Mouse (Mus musculus) embryonic facial prominence, embryonic 12.5 days (tissue): Measurements from ENCODE around the gene Fam166b. TPM values are rescaled to one million over a fixed set of nuclear protein-coding genes. Genes with fewer than 3 reads are reported as not detected.

Experiments
- ATAC-seq: fragments of 200-750 bp; cut with Nextera tagmentation; 2 replicates; pipeline ENCODE4 v1.8.0; 2017; ENCODE audit not compliant: insufficient number of reproducible peaks, insufficient read depth, low FRiP score, low TSS enrichment
- H3K27ac ChIP-seq: fragments of 300-500 bp; sonication (generic); 2 replicates; pipeline ENCODE4 v1.5.1; 2016; ENCODE audit warnings: mild to moderate bottlenecking
- H3K27me3 ChIP-seq: fragments of 300-500 bp; sonication (generic); 2 replicates; pipeline ENCODE4 v1.6.1; 2016; ENCODE audit warnings: mild to moderate bottlenecking, moderate library complexity
- H3K36me3 ChIP-seq: fragments of 300-500 bp; sonication (generic); 2 replicates; pipeline ENCODE4 v1.6.1; 2016; ENCODE audit warnings: mild to moderate bottlenecking
- H3K4me1 ChIP-seq: fragments of 300-500 bp; sonication (generic); 2 replicates; pipeline ENCODE4 v1.6.1; 2016
- H3K4me2 ChIP-seq: fragments of 300-500 bp; sonication (generic); replicated peaks from 2 replicates; pipeline ENCODE4 v1.6.1; 2016; ENCODE audit warnings: mild to moderate bottlenecking, moderate library complexity
- H3K4me3 ChIP-seq: fragments of 300-500 bp; sonication (generic); 2 replicates; pipeline ENCODE4 v1.5.1; 2016; ENCODE audit warnings: mild to moderate bottlenecking
- H3K9ac ChIP-seq: fragments of 300-500 bp; sonication (generic); 2 replicates; pipeline ENCODE4 v1.6.1; 2016; ENCODE audit warnings: mild to moderate bottlenecking, moderate library complexity
- H3K9me3 ChIP-seq: fragments of 300-500 bp; sonication (generic); 2 replicates; pipeline ENCODE4 v1.6.1; 2016; ENCODE audit warnings: mild to moderate bottlenecking, moderate library complexity
- WGBS: fragments of 180-500 bp; shearing (Covaris S2); methylation state at CpG from one replicate; pipeline ENCODE4 v1.1.7; 2016; 5-methylcytosine and 5-hydroxymethylcytosine counted together
- polyA plus RNA-seq: library from polyadenylated mRNA; unstranded; fragments of >200 nt; fragmentation: Nextera tagmentation; extraction: Ambion mirVana; gene quantifications from 2 replicates; pipeline ENCODE4 v1.2.1, GENCODE M21; 2016

Gene Fam166b
- polyA plus RNA-seq, 1 experiment from 2014 or later = 0.27 TPM

DNA sequence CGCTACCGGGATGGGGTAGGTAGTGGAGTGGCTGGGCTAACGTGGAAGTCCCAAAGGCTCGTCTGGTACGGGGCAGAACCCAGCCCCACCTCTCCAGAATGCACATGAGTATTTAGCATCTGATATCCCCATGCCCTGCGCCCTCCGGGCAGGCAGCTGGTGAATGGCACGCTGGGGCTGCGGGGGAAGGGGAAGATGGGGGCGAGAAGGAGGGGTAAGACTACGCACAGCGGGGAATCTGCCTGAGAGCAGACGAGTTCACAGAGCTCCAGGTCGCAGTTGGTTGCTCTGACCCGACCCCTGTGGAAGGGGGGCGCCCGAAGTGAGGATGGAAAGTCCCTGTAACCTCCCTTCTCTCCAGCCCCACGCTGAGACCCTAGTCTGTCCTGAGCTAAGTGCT is 24.5 kb upstream of the Fam166b start:
- H3K36me3 ChIP-seq = no peaks in the 10 kb centered on the region
- H3K4me3 ChIP-seq = peak overlapping the region; percentile 25
- H3K27me3 ChIP-seq = peaks cover 31% of the 10 kb centered on the region
- peak overlapping the region; percentile 9; the same call in 1 of the 2 replicates for H3K9ac ChIP-seq
- no peak overlapping the region for H3K27ac ChIP-seq
- peak overlapping the region; percentile 55 for H3K4me2 ChIP-seq
- WGBS = under 1% methylated on average over 18 of the region's 18 CpGs
- H3K4me1 ChIP-seq = peaks cover 12% of the 10 kb centered on the region
- H3K9me3 ChIP-seq = no peaks in the 10 kb centered on the region
- no peak for ATAC-seq

DNA sequence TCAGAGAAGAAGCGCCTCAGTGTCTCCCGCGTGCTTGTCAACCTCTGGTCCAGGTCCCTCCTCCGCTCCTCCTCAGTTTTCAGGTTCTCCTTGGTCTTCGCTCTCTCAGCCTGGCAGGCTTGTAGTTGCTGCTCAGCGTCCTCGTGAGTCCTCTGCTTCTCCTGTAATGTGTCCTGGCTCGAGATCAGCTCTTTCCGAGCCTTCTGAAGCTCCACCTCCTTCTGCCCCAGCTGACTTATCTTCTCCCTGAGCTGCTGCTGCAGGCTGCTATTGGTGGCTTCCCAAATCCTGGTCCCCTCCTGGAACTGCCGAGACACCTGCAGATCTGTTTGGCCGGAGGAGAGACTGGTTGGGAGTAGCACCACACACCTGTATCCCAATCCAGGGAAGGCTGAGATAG is 23.4 kb upstream of the Fam166b start:
- Histone ChIP-seq H3K36me3 (peaks cover 9% of the 10 kb centered on the region), H3K4me1 (peaks cover 12% of the 10 kb centered on the region), H3K4me3 (no peak overlapping the region), H3K9me3 (no peaks in the 10 kb centered on the region), H3K27ac (no peak overlapping the region), H3K27me3 (peaks cover 31% of the 10 kb centered on the region), H3K4me2 (no peak overlapping the region), H3K9ac (no peak overlapping the region)
- WGBS = 56% methylated on average over 11 of the region's 11 CpGs
- ATAC-seq = no peak

DNA sequence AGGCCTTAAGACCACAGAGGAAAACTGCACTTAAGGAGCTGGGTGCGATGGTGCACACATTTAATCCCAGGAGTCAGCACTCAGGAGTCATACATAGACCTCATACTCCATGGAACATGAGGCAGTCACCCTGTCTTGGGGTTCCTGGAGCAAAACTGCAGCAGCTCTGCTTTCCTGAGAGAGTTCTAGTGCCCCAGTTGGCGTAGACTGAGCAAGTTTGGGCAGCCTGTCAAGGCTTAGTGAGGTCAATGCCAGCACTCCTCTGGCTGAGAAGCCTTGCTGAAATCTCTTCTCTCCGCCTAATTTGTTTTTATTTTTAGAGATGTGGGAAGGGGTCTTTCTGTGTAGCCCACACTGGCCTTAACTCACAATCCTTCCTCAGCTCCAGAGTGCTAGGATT is 19.6 kb upstream of the Fam166b start:
- ATAC-seq = no peak
- Histone ChIP-seq H3K27ac (no peak overlapping the region), H3K4me3 (no peak overlapping the region), H3K9ac (no peak overlapping the region), H3K4me2 (no peak overlapping the region), H3K4me1 (peaks cover 16% of the 10 kb centered on the region), H3K9me3 (no peaks in the 10 kb centered on the region), H3K27me3 (peaks cover 13% of the 10 kb centered on the region), H3K36me3 (peaks cover 35% of the 10 kb centered on the region)
- 88% methylated on average over 3 of the region's 3 CpGs for WGBS

DNA sequence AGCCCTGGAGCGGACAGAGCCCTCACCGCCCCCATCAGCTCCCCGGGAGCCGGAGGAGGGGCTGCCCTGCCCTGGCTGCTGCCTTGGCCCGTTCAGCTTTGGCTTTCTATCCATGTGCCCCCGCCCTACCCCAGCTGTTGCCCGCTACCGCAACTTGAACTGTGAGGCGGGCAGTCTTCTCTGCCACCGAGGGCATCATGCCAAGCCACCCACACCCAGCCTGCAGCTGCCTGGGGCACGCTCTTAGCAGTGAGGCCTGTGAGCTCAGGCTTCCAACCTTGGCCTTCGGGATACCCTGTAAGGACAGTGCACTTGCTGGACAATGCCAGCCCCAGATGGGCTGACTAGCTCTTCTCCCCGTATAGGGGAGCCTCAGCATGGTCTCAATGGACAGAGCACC is 18.3 kb upstream of the Fam166b start:
- Histone ChIP-seq H3K9ac (no peak overlapping the region), H3K4me2 (no peak overlapping the region), H3K27me3 (no peaks in the 10 kb centered on the region; the same call in 1 of the 2 replicates), H3K4me3 (no peak overlapping the region), H3K4me1 (peaks cover 10% of the 10 kb centered on the region), H3K27ac (no peak overlapping the region), H3K36me3 (peaks cover 35% of the 10 kb centered on the region), H3K9me3 (no peaks in the 10 kb centered on the region)
- ATAC-seq = no peak
- WGBS = 88% methylated on average over 13 of the region's 13 CpGs

DNA sequence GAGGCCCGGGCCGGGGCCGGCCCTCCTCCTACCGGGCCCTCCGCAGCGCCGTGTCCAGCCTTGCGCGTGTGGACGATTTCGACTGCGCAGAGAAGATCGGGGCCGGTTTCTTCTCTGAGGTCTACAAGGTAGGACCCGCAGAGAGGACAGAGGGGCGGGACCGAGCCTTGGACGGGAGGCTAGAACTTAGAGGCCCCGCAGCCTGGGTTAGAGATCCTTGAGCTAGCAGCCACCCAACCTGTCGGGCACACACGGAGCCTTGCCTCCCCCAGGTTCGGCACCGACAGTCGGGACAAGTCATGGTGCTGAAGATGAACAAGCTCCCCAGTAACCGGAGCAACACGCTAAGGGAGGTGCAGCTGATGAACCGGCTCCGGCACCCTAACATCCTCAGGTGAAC is 14.6 kb upstream of the Fam166b start:
- H3K9ac ChIP-seq = peak overlapping the region; percentile 99
- H3K9me3 ChIP-seq = no peaks in the 10 kb centered on the region
- H3K4me3 ChIP-seq = peak overlapping the region; percentile 96
- no peaks in the 10 kb centered on the region for H3K27me3 ChIP-seq
- peaks cover 10% of the 10 kb centered on the region for H3K4me1 ChIP-seq
- peak overlapping the region; percentile 90 for H3K4me2 ChIP-seq
- WGBS = 1% methylated on average over 28 of the region's 28 CpGs
- no peak; the same call in 1 of the 2 replicates for ATAC-seq
- H3K36me3 ChIP-seq = peaks cover 35% of the 10 kb centered on the region
- peak overlapping the region; percentile 91 for H3K27ac ChIP-seq

DNA sequence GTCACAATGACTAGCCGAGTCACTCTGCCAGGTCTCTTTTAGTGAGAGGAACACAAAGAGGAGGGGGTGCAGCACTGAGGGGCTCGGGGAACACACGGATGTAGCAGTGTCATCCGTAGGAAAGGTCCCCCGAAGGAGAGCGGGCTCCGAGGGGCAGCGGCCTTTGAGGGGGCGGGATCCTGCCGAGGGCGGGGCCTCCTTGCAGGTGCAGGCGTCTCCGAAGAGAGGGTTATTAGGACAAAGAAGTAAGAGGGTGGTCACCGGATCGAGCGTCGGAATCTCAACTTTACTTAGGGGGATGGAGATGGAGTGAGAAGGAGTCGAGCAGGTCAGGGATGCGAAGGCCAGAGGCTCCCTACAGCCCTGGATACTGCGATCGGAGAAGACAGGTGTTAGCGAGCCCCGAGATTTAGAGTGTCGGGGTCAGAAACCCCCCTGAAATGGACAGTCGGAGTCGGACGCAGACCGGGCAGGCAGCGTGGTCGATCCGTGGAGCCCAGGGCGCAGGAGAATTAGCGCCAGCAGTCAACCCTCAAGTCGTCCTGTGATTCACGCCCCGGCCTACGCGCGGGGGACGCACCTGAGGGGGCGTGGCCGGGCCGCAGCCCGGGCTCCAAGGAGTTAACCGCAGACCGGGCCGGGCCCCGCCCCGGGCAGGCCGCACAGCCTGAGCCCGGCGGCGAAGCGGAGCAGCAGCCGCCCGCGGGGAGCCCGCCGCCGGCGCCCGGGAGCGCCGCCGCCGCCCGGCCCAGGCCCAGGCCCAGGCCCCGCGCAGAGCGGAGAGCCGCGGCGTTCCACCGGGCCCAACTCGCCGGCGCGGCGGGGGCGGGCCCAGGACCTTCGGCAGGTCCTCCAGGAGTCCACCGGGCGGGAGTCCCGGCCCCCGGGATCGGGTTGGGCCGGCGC is 13.8 kb upstream of the Fam166b start:
- Histone ChIP-seq H3K4me1 (peaks cover 10% of the 10 kb centered on the region), H3K27ac (peak overlapping the region; percentile 91), H3K27me3 (no peaks in the 10 kb centered on the region), H3K36me3 (peaks cover 30% of the 10 kb centered on the region), H3K9ac (peak overlapping the region; percentile 99), H3K4me3 (peak overlapping the region; percentile 96), H3K9me3 (no peaks in the 10 kb centered on the region), H3K4me2 (peak overlapping the region; percentile 90)
- under 1% methylated on average over 87 of the region's 88 CpGs for WGBS
- ATAC-seq = peak; percentile 43

DNA sequence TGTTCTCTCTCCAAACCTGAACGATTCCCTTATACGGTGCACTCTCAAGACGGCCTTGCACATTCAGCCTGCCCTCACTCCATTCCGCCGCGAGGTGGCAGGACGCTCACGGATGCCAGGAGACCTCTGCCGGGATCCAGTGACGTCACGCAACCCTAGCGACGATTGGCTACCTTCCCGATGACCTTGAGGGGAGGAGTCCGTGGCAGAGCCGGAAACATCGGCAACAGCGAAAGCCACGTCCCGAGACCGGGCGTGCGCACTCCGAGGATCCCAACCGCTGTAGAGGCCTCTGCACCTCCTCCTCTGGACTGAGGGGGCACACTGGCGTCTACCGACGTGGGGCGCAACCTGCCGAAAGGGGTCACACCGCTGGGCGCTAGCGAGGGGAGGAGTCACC is 13.1 kb upstream of the Fam166b start:
- peak overlapping the region; percentile 91 for H3K27ac ChIP-seq
- under 1% methylated on average over 33 of the region's 33 CpGs for WGBS
- H3K27me3 ChIP-seq = no peaks in the 10 kb centered on the region
- H3K4me3 ChIP-seq = peak overlapping the region; percentile 96
- H3K4me1 ChIP-seq = peaks cover 10% of the 10 kb centered on the region
- H3K9ac ChIP-seq = peak overlapping the region; percentile 99
- H3K36me3 ChIP-seq = peaks cover 23% of the 10 kb centered on the region
- no peaks in the 10 kb centered on the region for H3K9me3 ChIP-seq
- H3K4me2 ChIP-seq = peak overlapping the region; percentile 90
- ATAC-seq = peak; percentile 89

DNA sequence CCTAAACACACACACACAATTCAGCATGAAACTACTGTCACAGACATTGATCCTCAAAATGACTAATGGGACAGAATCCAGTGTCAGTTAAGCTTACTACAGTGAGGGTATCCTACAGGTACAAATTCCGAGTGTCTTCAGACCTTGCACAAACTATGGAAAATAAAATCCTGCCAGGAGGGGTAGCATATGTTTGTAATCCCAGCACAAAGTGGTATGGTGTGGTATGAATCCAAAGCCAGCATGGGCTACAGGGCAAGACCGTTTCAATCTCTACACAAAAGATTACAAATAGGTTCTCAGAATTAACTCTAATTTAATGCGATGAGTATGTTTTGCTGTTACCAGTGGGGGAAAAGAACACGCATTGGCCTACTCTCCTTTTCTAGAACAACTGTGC is 12.7 kb upstream of the Fam166b start, which contains the start of gene Tesk1:
Gene Tesk1, plus strand, starts transcription at position 301 of the 400 bp plus-strand sequence.
- 23% methylated on average over 4 of the region's 4 CpGs for WGBS
- H3K36me3 ChIP-seq = peaks cover 19% of the 10 kb centered on the region
- no peaks in the 10 kb centered on the region for H3K27me3 ChIP-seq
- H3K9me3 ChIP-seq = no peaks in the 10 kb centered on the region
- H3K4me2 ChIP-seq = peak within 1 kb of the TSS; percentile 90
- H3K27ac ChIP-seq = peak within 1 kb of the TSS; percentile 91
- H3K9ac ChIP-seq = peak within 1 kb of the TSS; percentile 99
- peak within 1 kb of the TSS; percentile 96 for H3K4me3 ChIP-seq
- H3K4me1 ChIP-seq = peaks cover 10% of the 10 kb centered on the region
- ATAC-seq = 0 out of 2 replicates have a peak, but pooled peaks have one; percentile 1

DNA sequence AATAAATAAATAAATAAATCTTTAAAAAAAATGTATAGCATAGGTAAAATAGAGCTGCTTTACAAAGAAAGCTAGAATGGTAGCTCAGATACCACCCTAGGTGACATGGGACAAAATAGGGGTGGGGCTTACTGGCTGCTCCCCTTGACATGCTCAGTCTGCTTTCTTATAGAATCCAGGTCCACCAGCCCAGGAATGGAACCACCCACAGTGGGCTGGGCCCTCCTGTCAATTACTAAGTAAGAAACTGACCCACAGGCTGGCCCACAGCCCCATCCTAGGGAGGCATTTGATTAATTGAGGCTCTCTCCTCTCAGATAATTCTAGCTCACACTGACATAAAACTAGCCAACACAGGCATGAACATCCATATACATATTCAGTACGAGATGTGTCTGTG is 3.9 kb upstream of the Fam166b start:
- no peaks in the 10 kb centered on the region for H3K36me3 ChIP-seq
- no peaks in the 10 kb centered on the region for H3K9me3 ChIP-seq
- H3K27ac ChIP-seq = no peak overlapping the region
- peaks cover 10% of the 10 kb centered on the region; the same call in 1 of the 2 replicates for H3K4me1 ChIP-seq
- no peak overlapping the region for H3K4me3 ChIP-seq
- H3K9ac ChIP-seq = no peak overlapping the region
- H3K27me3 ChIP-seq = peaks cover 24% of the 10 kb centered on the region
- H3K4me2 ChIP-seq = no peak overlapping the region
- no peak for ATAC-seq
- WGBS = 88% methylated on average over 1 of the region's 1 CpGs

DNA sequence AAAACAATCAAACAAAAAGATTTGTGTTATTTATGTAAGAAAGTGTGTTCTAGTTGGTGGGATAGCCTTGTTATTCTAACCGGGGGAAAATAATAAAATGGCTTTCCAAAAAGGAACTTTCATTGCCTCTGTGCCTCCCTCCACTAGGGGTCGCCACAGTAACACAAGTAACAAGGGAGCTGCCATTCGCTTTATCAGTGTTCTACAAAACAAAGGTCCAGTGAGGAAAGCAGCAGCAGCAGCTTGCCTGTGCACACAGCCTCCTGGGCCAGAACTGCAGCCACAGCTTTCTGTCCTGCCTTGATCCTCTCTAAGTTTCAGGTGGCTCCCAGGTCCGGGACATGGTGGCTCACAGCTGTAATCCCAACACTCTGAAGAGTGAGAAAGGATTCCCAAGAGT is 2.8 kb upstream of the Fam166b start:
- Histone ChIP-seq H3K4me1 (peaks cover 18% of the 10 kb centered on the region), H3K9me3 (no peaks in the 10 kb centered on the region), H3K27me3 (peaks cover 36% of the 10 kb centered on the region), H3K36me3 (no peaks in the 10 kb centered on the region; the same call in 1 of the 2 replicates), H3K27ac (no peak overlapping the region), H3K4me2 (no peak overlapping the region), H3K4me3 (no peak overlapping the region), H3K9ac (no peak overlapping the region)
- ATAC-seq = no peak
- WGBS = 3% methylated on average over 4 of the region's 4 CpGs

DNA sequence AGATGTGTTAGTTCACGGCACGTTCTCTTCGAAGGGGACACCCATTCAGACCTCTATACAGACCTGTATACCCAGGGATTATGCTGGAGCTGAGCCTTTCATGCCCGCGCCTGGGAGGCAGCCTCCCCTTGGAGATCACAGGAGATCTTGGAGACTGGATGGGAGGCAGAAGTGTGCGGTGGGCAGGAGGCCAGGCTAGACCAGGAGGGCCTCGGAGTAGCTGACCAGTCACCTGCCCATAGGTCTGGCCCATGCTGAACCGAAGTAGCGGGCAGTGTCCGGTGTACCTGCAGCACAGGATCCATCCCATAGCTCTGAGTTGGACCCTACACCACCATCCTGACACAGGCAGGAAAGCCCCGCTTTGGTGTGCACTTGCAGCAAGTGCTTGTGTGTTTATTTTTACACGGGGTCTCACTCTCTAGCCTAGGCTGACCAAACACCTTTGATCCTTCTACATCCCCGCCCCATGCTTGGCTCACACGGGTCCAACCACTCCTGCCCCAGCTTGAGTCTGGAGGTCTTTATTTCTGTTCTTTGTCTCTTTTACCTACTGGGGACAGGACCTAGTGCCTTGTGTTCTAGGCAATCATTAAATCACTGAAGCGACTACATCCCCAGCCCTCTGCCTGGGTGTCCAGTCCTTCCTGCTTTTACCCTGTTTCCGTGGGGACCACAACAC is 613 bp downstream of the Fam166b start:
- peaks cover 69% of the 10 kb centered on the region for H3K27me3 ChIP-seq
- H3K36me3 ChIP-seq = peaks cover 33% of the 10 kb centered on the region
- H3K9ac ChIP-seq = no peak overlapping the region
- peaks cover 26% of the 10 kb centered on the region for H3K4me1 ChIP-seq
- H3K9me3 ChIP-seq = no peaks in the 10 kb centered on the region
- 0 out of 2 replicates have a peak overlapping the region, but pooled peaks have one; percentile 22 for H3K4me2 ChIP-seq
- WGBS = 25% methylated on average over 16 of the region's 16 CpGs
- peak; percentile 7; the same call in 1 of the 2 replicates for ATAC-seq
- no peak overlapping the region for H3K27ac ChIP-seq
- no peak overlapping the region for H3K4me3 ChIP-seq
